Mouse (Mus musculus): ENCODE measurements around the gene Tjp3.

DNA sequence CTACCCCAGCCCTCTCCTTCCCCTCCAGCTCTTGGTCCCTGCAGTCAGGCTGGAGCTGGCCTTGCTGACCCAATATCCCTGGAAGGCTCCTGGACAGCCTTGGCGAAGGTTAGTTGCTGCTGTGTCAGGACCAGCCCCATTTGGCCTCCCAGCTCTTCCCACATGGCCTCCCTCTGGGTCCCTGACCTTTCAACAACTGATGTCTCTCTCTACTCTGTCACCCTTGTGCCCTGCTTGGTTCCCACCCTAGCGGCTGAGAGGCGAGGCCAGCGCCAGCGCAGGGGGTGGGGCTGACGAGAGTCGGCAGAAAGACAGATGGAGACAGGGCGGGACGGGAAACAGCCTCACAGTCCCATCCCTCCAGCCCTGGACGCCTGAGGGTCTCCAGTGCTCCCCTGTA is 37.0 kb upstream of the Tjp3 start, which contains the start of gene Tbxa2r:
- peak; percentile 46; the same call in 1 of the 2 replicates for TF ChIP-seq POLR2A (IDR thresholded peaks at IDR 0.05; ENCODE audit: low read depth, low read length)
- TF ChIP-seq CTCF (IDR thresholded peaks at IDR 0.05; ENCODE audit: extremely low read depth, insufficient read depth, insufficient read length, insufficient replicate concordance), result peak; percentile 20; the same call in 1 of the 2 replicates

All from spleen, adult 2 months (tissue).